Mouse (Mus musculus): ENCODE results near the gene Lifr.

DNA sequence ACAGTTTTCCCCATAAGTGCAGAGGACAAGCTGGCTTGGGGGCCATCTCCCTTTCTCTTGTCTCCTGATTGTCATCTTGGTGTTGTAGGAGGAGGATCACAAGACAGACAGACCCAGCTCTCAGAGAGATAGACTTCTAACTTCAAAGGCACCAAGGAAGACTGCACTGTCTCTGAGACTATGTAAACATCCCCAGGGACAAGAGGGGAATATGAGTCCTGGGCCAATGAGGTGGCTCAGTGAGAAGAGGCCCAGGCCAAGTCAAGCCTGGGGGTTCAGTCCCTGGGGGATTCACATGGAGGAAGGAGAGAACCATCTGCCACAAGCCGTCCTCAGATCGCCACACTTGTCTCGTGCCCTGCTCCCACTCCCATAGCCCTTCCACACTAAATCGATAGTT is 45.4 kb upstream of the Lifr start:
- TF ChIP-seq CTCF (IDR thresholded peaks at IDR 0.05), result no peak
- TF ChIP-seq POLR2A (IDR thresholded peaks at IDR 0.05; ENCODE audit: insufficient read depth, low read depth, low read length), result no peak
- TF ChIP-seq EP300 (IDR thresholded peaks at IDR 0.05; ENCODE audit: insufficient read depth, low read depth, low read length), result no peak

All from heart, adult 2 months (tissue).